7 mouse cellular contexts compared by ENCODE assay signal in genomic region chr8:95429945-95430344, GRCm38 (mm10). TPM values are rescaled to one million over a fixed set of nuclear protein-coding genes. Genes with fewer than 3 reads are reported as not detected.
DNase-seq lines count a peak whose midpoint lies in the region; ATAC-seq lines count a peak whose summit lies in the region.

No protein-coding gene starts in this region.

- H3K27me3 ChIP-seq in hindbrain, embryonic 13.5 days: no peaks in the 10 kb centered on the region
- no peaks in the 10 kb centered on the region for H3K27me3 ChIP-seq in midbrain, embryonic 16.5 days (ENCODE audit: control insufficient read depth, insufficient read depth, low read depth, low read length)

- peak overlapping the region; percentile 40 for H3K4me2 ChIP-seq in hindbrain, embryonic 13.5 days
- peak overlapping the region; percentile 43 for H3K4me2 ChIP-seq in midbrain, embryonic 16.5 days (ENCODE audit: low read length)

- 0% methylated on average over 3 of the region's 3 CpGs for WGBS in hindbrain, embryonic 13.5 days
- 2% methylated on average over 3 of the region's 3 CpGs for WGBS in midbrain, embryonic 16.5 days

- DNase-seq in NIH3T3 (ENCODE audit: low read depth): peak; percentile 85
- peak; percentile 21 to 26 for DNase-seq in cerebellum, adult 18-20 months
- DNase-seq in gastrocnemius, adult 18-20 months (ENCODE audit: low spot score): peak; percentile 54
- peak; percentile 79 for DNase-seq in layer of hippocampus, adult 9-11 months
- DNase-seq in B cell, adult 2 months: no peak

- peak overlapping the region; percentile 8; the same call in 1 of the 2 replicates for H3K4me3 ChIP-seq in hindbrain, embryonic 13.5 days
- no peak overlapping the region for H3K4me3 ChIP-seq in midbrain, embryonic 16.5 days (ENCODE audit: low read depth, low read length)

- no peaks in the 10 kb centered on the region for H3K9me3 ChIP-seq in hindbrain, embryonic 13.5 days
- H3K9me3 ChIP-seq in midbrain, embryonic 16.5 days (replicated peaks; ENCODE audit: control insufficient read depth, low read length, poor library complexity, severe bottlenecking): no peaks in the 10 kb centered on the region

- peak overlapping the region; percentile 53 for H3K9ac ChIP-seq in hindbrain, embryonic 13.5 days
- no peak overlapping the region for H3K9ac ChIP-seq in midbrain, embryonic 16.5 days (ENCODE audit: low read depth, low read length)

- H3K36me3 ChIP-seq in hindbrain, embryonic 13.5 days: no peaks in the 10 kb centered on the region
- no peaks in the 10 kb centered on the region for H3K36me3 ChIP-seq in midbrain, embryonic 16.5 days (ENCODE audit: control insufficient read depth, insufficient read depth, low read length)

- ATAC-seq in hindbrain, embryonic 13.5 days (ENCODE audit: low FRiP score): peak; percentile 49
- ATAC-seq in midbrain, embryonic 16.5 days: peak; percentile 26; the same call in 1 of the 2 replicates

- H3K4me1 ChIP-seq in hindbrain, embryonic 13.5 days (replicated peaks): peaks cover 83% of the 10 kb centered on the region
- H3K4me1 ChIP-seq in midbrain, embryonic 16.5 days (ENCODE audit: control insufficient read depth, insufficient read depth, low read length): peaks cover 63% of the 10 kb centered on the region

- peak overlapping the region; percentile 77 for H3K27ac ChIP-seq in hindbrain, embryonic 13.5 days
- peak overlapping the region; percentile 6 for H3K27ac ChIP-seq in midbrain, embryonic 16.5 days (ENCODE audit: low read length)

RNA-seq across cellular contexts. Expression of gene Cfap20, which starts 4.7 kb away (rescaled TPM):
- 1 to 10 TPM; 6.0 to 6.5 TPM for total RNA-seq in gastrocnemius, adult 18-20 months (2021)
- polyA plus RNA-seq in hindbrain, embryonic 13.5 days (2015; fragmentation: Nextera tagmentation; extraction: Ambion mirVana): 134 TPM in 2 replicates
- 122 and 128 TPM in 2 replicates for polyA plus RNA-seq in midbrain, embryonic 16.5 days (2015; fragmentation: Nextera tagmentation; extraction: Ambion mirVana)

RNA-seq across cellular contexts. Expression of gene Csnk2a2, which starts 59.9 kb away (rescaled TPM):
- 10 to 100 TPM; 24.2 to 24.7 TPM for total RNA-seq in gastrocnemius, adult 18-20 months (2021)
- polyA plus RNA-seq in hindbrain, embryonic 13.5 days (2015; fragmentation: Nextera tagmentation; extraction: Ambion mirVana): 8.9 and 12.1 TPM in 2 replicates
- 6.8 and 8.3 TPM in 2 replicates for polyA plus RNA-seq in midbrain, embryonic 16.5 days (2015; fragmentation: Nextera tagmentation; extraction: Ambion mirVana)

Comparison
In these comparisons a context has a peak if more than half of its experiments do, and no peak if none do; other contexts are left out.
1. DNase-seq: peak in NIH3T3 (single experiment), cerebellum, adult 18-20 months (2 of 2), gastrocnemius, adult 18-20 months (single experiment) and layer of hippocampus, adult 9-11 months (single experiment); none in B cell, adult 2 months (0 of 2).